Mouse (Mus musculus): ENCODE data around the gene Psma5. TPM values are rescaled to one million over a fixed set of nuclear protein-coding genes. Genes with fewer than 3 reads are reported as not detected.

Gene Psma5
- polyA plus RNA-seq, 1 experiment from 2014 or later = 374 TPM

DNA sequence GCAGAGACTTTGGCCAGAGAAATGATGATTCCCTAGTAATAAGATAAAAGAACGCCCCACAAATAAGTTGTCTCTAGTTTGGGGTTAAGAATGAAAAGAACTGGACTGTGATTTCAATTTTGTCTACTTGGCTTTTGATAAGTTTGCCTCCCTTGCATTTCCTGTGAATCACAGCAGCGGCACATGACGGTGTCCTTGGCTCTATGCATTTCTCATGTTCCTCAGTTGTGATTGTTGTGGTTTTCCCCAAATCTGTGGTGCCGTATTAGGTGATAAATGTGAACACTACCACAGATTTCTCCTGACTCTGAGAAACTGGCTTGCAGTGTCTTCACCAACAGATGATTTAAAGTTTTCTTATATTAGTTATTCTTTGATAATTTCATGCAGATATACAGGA, 65.4 kb downstream of the Psma5 start:
- peaks cover 16% of the 10 kb centered on the region for H3K36me3 ChIP-seq
- H3K27me3 ChIP-seq (ENCODE audit: low read depth, poor library complexity, severe bottlenecking) = no peaks in the 10 kb centered on the region
- H3K9me3 ChIP-seq (replicated peaks) = no peaks in the 10 kb centered on the region
- DNase-seq (ENCODE audit: low spot score) = no peak
- no peak overlapping the region for H3K4me3 ChIP-seq
- WGBS = 92% methylated on average over 4 of the region's 4 CpGs
- peaks cover 29% of the 10 kb centered on the region for H3K4me1 ChIP-seq
- no peak overlapping the region for H3K27ac ChIP-seq

DNA sequence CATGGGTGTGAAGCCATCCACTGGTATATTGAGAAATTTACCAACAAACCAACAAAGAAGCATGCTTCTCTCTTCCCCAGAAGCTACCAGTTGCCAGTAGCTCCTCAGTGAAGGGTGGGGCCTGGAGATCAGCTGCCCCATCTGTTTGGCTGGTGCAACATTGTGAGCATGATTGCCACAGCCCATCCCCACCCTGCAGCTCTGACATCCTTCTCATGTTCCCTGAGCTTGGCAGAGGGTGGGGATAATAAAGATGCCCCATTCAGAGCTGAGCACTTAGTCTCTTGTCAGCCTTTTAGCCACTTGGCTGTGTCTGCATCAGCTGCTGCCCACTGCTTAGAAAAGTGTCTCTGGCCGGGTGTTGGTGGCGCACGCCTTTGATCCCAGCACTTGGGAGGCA, 66.2 kb downstream of the Psma5 start:
- Histone ChIP-seq H3K27me3 (ENCODE audit: low read depth, poor library complexity, severe bottlenecking) (no peaks in the 10 kb centered on the region), H3K27ac (no peak overlapping the region), H3K4me1 (peaks cover 26% of the 10 kb centered on the region), H3K9me3 (replicated peaks) (no peaks in the 10 kb centered on the region), H3K36me3 (peaks cover 16% of the 10 kb centered on the region), H3K4me3 (no peak overlapping the region)
- no peak for DNase-seq (ENCODE audit: low spot score)
- 83% methylated on average over 3 of the region's 3 CpGs for WGBS

DNA sequence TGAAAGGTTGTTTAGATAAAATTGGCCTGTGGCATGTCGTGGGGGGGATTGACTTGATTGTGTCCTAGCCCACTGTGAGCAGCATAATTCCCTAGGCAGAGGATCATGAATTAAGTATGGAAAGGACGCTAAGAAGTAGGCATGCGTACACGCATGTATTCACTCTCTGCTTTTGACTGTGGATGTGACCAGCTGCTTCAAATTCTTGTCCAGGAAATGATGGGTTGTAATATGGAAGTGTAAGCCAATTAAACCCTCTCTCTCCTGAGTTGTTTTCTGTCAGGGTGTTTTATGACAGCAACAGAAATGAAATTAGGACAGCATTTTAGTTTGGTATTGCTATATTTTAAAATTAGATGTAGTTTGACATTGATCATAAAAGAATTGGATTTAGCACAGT, 68.1 kb downstream of the Psma5 start:
- H3K27ac ChIP-seq = no peak overlapping the region
- no peaks in the 10 kb centered on the region for H3K27me3 ChIP-seq (ENCODE audit: low read depth, poor library complexity, severe bottlenecking)
- H3K4me1 ChIP-seq = peaks cover 12% of the 10 kb centered on the region
- H3K4me3 ChIP-seq = no peak overlapping the region
- peaks cover 24% of the 10 kb centered on the region for H3K36me3 ChIP-seq
- DNase-seq (ENCODE audit: low spot score) = no peak
- no peaks in the 10 kb centered on the region for H3K9me3 ChIP-seq (replicated peaks)
- 91% methylated on average over 4 of the region's 4 CpGs for WGBS

DNA sequence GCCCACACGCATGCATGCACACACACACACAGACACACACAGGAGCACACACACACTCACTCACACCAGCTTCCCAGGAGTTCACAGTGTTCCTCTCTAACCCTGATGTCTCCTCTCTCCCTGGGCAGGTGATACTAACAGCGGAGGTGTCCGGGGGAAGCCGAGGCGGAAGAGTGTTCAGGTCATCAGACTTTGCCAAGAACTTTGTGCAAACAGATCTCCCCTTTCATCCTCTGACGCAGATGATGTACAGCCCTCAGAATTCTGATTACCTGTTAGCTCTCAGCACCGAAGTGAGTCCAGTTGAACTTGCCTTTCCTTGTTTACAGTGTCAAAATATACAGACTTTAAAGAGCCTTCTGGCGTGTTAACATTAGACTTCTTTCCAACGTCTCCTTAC, 68.8 kb downstream of the Psma5 start:
- Histone ChIP-seq H3K9me3 (replicated peaks) (no peaks in the 10 kb centered on the region), H3K36me3 (peaks cover 31% of the 10 kb centered on the region), H3K4me1 (peaks cover 7% of the 10 kb centered on the region), H3K27ac (no peak overlapping the region), H3K4me3 (no peak overlapping the region), H3K27me3 (ENCODE audit: low read depth, poor library complexity, severe bottlenecking) (no peaks in the 10 kb centered on the region)
- no peak for DNase-seq (ENCODE audit: low spot score)
- WGBS = 95% methylated on average over 9 of the region's 9 CpGs

DNA sequence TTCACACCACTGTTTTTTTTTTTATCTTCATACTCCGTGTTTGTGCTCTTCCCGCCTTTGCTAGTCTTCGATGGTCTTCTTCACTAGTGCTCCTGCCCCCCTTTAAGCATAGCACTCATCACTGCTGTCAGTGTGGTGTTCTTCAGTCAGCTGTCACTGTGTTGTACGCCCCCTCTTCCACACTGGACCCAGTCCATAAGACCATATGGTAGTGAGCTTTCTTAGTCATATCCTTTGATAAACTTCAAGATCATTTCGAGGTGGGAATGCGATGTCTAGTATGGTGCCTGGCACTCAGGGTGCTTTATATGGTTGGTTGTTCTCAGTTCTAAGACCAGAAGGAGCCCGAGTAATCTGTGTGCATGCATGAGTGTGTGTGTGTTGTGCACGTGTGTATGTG, 70.5 kb downstream of the Psma5 start:
- peaks cover 4% of the 10 kb centered on the region for H3K4me1 ChIP-seq
- H3K9me3 ChIP-seq (replicated peaks) = no peaks in the 10 kb centered on the region
- no peak overlapping the region for H3K4me3 ChIP-seq
- H3K27me3 ChIP-seq (ENCODE audit: low read depth, poor library complexity, severe bottlenecking) = no peaks in the 10 kb centered on the region
- H3K27ac ChIP-seq = no peak overlapping the region
- WGBS = 94% methylated on average over 8 of the region's 8 CpGs
- no peak for DNase-seq (ENCODE audit: low spot score)
- H3K36me3 ChIP-seq = peaks cover 46% of the 10 kb centered on the region

DNA sequence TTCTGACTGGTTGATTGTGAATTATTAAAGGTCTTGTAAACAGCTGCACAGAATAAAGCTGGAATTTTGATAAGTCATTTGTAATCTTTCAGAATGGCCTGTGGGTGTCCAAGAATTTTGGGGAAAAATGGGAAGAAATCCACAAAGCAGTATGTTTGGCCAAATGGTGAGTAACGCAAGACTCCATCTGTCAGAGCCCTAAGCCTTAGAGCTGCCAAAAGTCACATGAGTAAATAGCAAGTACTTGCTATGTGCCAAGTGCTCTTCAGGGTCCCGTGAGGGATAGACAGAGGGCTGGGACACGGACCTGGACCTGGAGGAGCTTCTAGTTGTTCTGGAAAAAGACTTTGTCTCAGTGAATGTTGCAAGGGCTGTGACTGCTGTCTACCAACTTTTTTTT, 71.2 kb downstream of the Psma5 start:
- Histone ChIP-seq H3K27ac (no peak overlapping the region), H3K27me3 (ENCODE audit: low read depth, poor library complexity, severe bottlenecking) (no peaks in the 10 kb centered on the region), H3K9me3 (replicated peaks) (no peaks in the 10 kb centered on the region), H3K4me3 (no peak overlapping the region), H3K4me1 (peaks cover 4% of the 10 kb centered on the region), H3K36me3 (peaks cover 52% of the 10 kb centered on the region)
- DNase-seq (ENCODE audit: low spot score) = no peak
- WGBS = 76% methylated on average over 3 of the region's 3 CpGs

DNA sequence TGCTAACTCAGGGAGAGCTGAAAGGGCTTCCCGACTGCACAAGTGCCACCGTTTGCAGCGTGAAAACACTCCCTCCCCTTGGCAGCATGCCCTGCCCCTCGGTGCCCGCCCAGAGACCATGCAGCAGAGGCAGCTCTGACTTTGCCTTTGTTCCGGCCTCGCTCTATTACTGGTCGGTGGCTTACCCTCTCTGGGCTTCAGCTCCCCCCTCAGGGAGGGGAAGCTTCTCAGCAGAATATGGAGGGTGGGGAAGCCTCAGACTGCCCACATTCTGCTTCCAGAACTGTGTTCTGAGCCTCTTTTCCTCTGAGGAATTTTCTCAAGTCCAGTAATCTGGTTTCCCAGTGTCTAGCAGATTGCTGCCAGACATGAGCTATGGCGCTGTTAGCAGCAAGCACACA, 71.7 kb downstream of the Psma5 start:
- no peaks in the 10 kb centered on the region for H3K27me3 ChIP-seq (ENCODE audit: low read depth, poor library complexity, severe bottlenecking)
- no peaks in the 10 kb centered on the region for H3K9me3 ChIP-seq (replicated peaks)
- 68% methylated on average over 9 of the region's 9 CpGs for WGBS
- DNase-seq (ENCODE audit: low spot score) = no peak
- H3K27ac ChIP-seq = no peak overlapping the region; the same call in 1 of the 2 replicates
- H3K4me1 ChIP-seq = peaks cover 4% of the 10 kb centered on the region
- H3K36me3 ChIP-seq = peaks cover 54% of the 10 kb centered on the region
- no peak overlapping the region for H3K4me3 ChIP-seq

Other genes with a start within 250 kb of the Psma5 start
- 27.5 and 27.8 TPM in 2 replicates for gene Gstm1, start 239.0 kb upstream of the Psma5 start, polyA plus RNA-seq (2016; fragmentation: Nextera tagmentation; extraction: Ambion mirVana)
- 11.6 and 15.1 TPM in 2 replicates for gene Gstm4, start 212.0 kb upstream of the Psma5 start, polyA plus RNA-seq (2016; fragmentation: Nextera tagmentation; extraction: Ambion mirVana)
- 68.8 and 69.7 TPM in 2 replicates for gene Ampd2, start 170.3 kb upstream of the Psma5 start, polyA plus RNA-seq (2016; fragmentation: Nextera tagmentation; extraction: Ambion mirVana)
- 1.6 and 2.4 TPM in 2 replicates for gene Gnat2, start 164.1 kb upstream of the Psma5 start, polyA plus RNA-seq (2016; fragmentation: Nextera tagmentation; extraction: Ambion mirVana)
- gene Gnai3, start 110.8 kb upstream of the Psma5 start, polyA plus RNA-seq (2016; fragmentation: Nextera tagmentation; extraction: Ambion mirVana) = 178 and 197 TPM in 2 replicates
- 0.08 TPM in 1 of 2 replicates, not detected in the other for gene Gpr61, start 102.0 kb upstream of the Psma5 start, polyA plus RNA-seq (2016; fragmentation: Nextera tagmentation; extraction: Ambion mirVana)
- 2.6 and 3.0 TPM in 2 replicates for gene Amigo1, start 70.6 kb upstream of the Psma5 start, polyA plus RNA-seq (2016; fragmentation: Nextera tagmentation; extraction: Ambion mirVana)
- gene Cyb561d1, start 55.7 kb upstream of the Psma5 start, polyA plus RNA-seq (2016; fragmentation: Nextera tagmentation; extraction: Ambion mirVana) = 1.6 and 2.1 TPM in 2 replicates
- gene Atxn7l2, start 46.0 kb upstream of the Psma5 start, polyA plus RNA-seq (2016; fragmentation: Nextera tagmentation; extraction: Ambion mirVana) = 23.3 and 25.7 TPM in 2 replicates
- 0.23 and 0.56 TPM in 2 replicates for gene Sypl2, start 30.3 kb upstream of the Psma5 start, polyA plus RNA-seq (2016; fragmentation: Nextera tagmentation; extraction: Ambion mirVana)
- 9.4 and 12.1 TPM in 2 replicates for gene Sort1, start 27.2 kb downstream of the Psma5 start, polyA plus RNA-seq (2016; fragmentation: Nextera tagmentation; extraction: Ambion mirVana)
- 0.15 TPM in 1 of 2 replicates, not detected in the other for gene Mybphl, start 108.0 kb downstream of the Psma5 start, polyA plus RNA-seq (2016; fragmentation: Nextera tagmentation; extraction: Ambion mirVana)
- gene Psrc1, start 126.9 kb downstream of the Psma5 start, polyA plus RNA-seq (2016; fragmentation: Nextera tagmentation; extraction: Ambion mirVana) = 96.6 and 100 TPM in 2 replicates
- gene Celsr2, start 158.6 kb downstream of the Psma5 start, polyA plus RNA-seq (2016; fragmentation: Nextera tagmentation; extraction: Ambion mirVana) = 4.0 and 4.4 TPM in 2 replicates
- 117 and 125 TPM in 2 replicates for gene Sars, start 188.3 kb downstream of the Psma5 start, polyA plus RNA-seq (2016; fragmentation: Nextera tagmentation; extraction: Ambion mirVana)

Measured in limb, embryonic 10.5 days (tissue).